Mouse (Mus musculus) telencephalon, adult 2 months (tissue): ENCODE data around the gene Mars.

Source experiments
- DNase-seq: peaks from one replicate; pipeline ENCODE4 v3.0.0-alpha.2; 2011; ENCODE audit warnings: low read depth, low spot score

The Mars gene

DNA sequence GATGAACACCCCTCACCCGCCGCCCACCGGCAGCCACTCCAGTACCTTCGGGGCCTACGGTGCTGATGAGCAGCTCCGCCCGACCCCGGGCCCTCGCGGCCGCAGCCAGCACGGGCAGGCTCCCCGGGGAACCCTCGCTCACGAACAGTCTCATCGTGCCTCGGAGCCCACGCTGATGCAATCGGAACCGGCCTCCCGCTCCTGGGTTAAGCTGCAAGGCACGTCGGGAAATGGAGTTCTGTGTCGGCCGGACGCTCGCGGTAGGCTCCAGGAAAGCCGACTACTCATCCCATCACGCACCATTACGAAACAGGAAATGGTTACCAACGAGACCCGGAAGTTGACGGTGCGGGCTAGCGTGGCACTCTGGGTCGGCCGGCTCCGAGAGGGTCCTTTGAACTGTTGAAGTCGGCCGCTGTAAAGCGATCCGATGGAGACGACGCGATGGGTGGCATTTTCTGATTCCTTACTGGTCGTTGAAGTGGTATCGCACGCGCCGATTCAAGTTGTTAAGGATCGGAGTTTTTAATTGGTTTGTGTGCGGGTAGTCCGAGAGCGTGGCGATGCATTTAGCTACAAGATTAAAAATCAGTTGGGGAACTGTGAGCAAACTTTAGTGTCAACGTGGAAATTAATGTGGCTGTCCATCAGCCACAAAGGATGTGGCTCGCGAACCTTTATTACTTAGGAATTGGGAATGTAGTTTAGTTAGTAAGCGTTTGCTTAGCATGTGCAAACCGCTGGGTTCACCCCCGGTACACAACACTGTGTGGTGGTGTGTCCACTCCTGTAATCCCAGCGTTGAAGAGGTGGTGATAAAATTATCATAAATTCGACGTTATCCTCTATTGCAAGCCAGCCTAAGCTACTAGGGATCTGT, at the start of gene Mars:
Mars (minus strand) TSS at position 311 of the 880 bp plus-strand sequence.
- peak; percentile 97 for DNase-seq

DNA sequence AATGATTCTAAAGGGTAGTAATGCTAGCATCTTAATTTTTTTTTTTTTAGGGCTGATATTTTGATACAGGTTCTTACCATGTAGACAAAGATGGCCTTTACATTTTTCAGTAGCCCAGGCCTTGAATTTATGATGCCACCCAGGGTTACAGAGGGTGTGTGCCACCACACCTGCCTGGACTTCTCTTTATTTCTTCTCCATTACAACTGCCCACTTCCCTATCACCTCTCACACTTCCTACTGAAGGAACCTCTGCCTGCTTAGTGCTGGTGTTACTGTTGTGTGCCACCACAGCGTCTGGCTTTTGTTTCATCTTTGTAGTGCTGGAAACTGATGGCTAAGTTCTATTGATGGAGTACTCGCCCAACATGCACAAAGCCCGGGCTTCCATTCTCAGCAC, 49.1 kb upstream of the Mars start:
- no peak for DNase-seq

DNA sequence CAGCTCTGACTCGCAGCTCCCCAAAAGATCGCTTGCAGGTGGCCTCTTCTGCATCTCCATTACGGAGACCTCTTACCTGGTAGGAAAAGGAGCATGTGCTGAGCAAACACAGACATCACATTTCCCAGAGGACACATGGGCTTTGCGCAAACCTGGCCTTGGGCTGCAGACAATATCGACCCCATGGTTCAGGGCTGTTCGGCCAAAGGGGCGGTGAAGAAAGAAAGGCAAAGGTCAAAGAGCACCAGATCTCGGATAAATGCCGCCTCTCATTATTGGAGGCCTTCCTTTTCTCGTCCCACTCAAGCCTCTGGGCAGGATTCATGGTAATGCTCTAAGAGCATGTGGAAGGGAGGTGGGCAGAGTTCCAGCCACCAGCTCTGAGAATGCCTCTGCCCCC, 43.8 kb upstream of the Mars start:
- DNase-seq = no peak

GRCm38 (mm10) chr10:127353909-127354895, 42.6 kb upstream of the Mars start, which contains the start of gene Inhbe:
Gene Inhbe, minus strand, starts transcription at chr10:127354411.
- peak; percentile 95 for DNase-seq

GRCm38 (mm10) chr10:127352766-127353165, 41.2 kb upstream of the Mars start:
- no peak for DNase-seq

- DNase-seq = no peak
Measured at GRCm38 (mm10) chr10:127352187-127352586, 40.6 kb upstream of the Mars start.

DNA sequence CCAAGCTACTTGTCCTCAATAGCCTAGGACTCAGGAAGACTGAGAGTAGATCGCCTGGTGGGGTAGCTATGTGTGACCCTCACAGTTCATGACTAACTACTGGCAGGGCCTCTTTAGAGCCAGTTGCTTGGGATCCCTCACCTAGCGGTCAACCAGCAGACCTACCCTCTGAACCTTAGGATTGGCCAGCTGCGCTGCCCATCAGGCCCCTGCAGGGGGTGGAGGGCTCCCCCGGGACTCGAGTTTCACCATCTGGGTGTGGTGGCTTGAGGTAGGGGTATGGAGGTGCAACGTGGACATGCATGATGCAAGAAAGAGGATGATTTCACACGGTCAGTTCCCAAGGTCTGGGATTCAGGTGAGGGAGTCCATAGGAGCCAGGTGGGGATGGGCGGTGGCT, 40.1 kb upstream of the Mars start:
- DNase-seq = no peak

DNA sequence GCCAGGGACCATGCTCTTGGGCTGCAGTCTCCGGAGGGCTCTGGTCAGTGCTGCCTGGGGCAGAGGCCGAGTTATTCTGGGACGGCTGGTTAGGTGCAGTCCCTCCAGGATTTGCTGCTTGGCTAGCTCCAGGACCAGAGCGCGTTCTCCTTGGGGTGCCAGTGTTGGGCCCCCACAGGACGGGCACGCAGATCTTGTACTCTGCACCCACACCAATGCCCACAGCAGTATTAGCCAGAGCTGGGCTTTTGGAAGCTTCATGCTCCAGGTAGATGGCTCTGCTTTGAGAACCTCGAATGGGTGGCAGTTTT, 39.7 kb upstream of the Mars start:
- DNase-seq = no peak

- DNase-seq = peak; percentile 50
Measured at GRCm38 (mm10) chr10:127350594-127351284, 39.2 kb upstream of the Mars start.

GRCm38 (mm10) chr10:127349810-127350209, 38.2 kb upstream of the Mars start:
- DNase-seq = peak; percentile 73

GRCm38 (mm10) chr10:127348957-127349356, 37.4 kb upstream of the Mars start:
- DNase-seq = no peak

- no peak for DNase-seq
Measured at GRCm38 (mm10) chr10:127346173-127346572, 34.6 kb upstream of the Mars start.

DNA sequence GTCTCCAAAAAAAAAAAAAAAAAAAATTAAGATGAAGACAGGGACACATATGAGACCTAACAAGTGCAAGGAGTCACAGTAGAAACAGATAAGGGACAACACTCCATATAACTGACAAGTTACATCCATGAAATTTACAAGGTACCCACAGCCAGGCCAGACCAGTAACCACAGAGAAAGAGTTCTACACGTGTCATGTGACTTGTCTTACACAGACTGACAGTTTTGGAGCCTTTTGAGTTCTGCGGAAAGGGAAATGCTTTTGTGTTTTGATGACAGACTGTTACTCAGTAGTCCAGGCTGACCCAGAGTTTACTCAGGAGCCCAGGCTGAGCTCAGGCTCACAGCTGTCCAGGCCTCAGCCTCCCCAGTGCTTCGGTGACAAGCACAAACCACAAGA, 31.4 kb upstream of the Mars start:
- DNase-seq = no peak

GRCm38 (mm10) chr10:127341891-127342639, 30.5 kb upstream of the Mars start, which contains the start of gene Gli1:
Gene Gli1, minus strand, starts transcription at chr10:127341974.
- peak; percentile 56 for DNase-seq

DNA sequence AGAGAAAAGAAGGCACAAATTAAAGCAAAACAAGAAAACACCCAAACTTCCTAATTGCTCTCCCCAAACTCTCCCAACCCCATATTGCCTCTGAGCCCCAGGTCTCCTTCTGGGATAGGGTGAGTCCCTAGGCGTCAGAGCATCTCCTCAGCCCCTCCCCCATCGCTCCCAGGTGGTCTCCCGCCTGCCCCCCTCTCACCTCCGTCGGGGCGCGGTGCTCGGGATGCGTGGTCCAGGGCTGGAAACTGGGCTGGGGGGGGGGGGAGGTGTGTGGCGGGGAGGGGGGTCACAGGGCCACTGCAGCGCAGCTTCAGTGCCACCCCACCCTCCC, 29.7 kb upstream of the Mars start:
- DNase-seq = no peak

GRCm38 (mm10) chr10:127340577-127341359, 29.2 kb upstream of the Mars start:
- DNase-seq = no peak

DNA sequence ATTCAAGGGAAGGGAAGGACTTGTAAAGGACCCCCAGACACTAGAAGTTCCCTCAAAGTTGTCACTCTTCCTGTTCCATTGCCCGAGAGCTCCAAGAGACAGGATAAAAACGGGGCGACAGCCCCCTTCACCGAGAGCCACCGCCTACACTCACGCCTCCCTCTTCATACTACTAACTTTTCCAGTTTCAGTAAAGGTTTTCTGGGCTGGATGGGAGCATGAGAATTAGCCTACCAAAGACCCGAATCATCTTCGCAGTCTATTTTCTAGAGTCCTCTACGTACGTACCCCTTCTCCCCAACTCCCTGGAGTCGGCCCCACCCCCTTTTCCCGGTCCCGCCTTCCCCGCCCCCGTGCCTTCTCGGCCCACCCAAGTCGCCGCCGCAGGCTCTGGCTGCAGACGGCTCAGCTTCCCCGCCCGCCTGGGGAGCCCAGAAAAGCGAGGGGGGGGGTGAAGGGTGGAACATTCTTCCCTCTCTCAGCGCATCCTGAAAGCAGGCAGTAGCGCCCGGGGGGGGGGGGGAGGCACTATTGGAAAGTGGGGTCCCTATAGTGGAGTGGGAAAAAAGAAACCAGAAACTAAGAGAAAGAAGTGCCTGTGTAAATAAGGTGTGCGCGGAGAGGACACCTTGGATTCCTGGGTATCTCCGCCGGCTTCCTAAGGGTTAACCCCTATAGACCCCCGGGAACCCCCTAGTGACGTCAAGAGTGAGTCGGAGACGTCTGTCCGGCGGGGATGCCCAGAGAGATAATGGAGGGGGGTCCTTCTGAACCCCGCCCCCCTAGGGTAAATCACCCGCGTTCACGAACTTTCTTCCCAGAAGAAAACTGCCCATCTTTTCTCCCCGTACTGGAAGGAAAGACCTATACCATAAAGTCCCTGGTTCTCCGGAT, 28.3 kb upstream of the Mars start:
- DNase-seq = no peak

GRCm38 (mm10) chr10:127338930-127339682, 27.5 kb upstream of the Mars start:
- DNase-seq = peak; percentile 81
